Mouse (Mus musculus): Measurements from ENCODE around the gene Agt. TPM values are rescaled to one million over a fixed set of nuclear protein-coding genes. Genes with fewer than 3 reads are reported as not detected.

Agt gene
- polyA plus RNA-seq, 1 experiment = 1.8 TPM

DNA sequence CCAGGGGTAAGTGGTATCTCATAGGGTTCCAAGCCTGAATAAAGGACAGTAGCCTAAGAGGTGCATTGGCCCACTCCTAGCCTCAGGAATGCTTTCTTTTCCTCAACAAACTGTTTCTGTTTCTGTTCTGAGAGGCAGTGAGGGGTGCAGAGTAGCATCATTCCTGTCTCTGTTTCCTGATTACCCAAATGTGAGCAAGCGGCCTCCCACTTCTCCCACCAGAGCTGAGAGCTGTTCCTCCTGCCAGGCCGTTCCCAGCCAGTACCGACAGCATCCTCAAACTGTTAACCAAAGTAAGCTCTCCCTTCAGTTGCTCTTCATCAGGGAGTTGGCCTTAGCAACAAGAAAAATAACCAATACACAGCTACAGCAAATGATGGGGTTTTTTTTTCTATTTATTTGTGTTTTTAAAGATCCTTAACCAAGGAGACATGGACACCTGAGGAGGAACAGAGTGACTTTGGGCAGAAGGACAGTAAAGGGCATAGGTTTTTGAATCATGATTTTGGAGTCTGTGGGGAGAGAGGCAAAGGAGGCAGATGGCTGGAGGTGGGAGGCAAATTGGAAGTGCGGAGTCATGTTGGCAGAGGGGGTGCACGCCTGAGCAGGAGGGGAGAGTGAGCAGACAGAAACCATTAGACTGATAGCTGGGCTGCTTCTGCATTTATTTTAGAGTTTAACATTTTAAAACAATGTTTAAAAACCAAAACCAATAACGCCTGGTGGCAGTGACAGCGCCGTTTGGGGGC is 61.8 kb downstream of the Agt start:
- no peak for DNase-seq (ENCODE audit: low spot score)

Other genes with a start within 250 kb of the Agt start
- 10.7 and 11.8 TPM in 2 replicates for gene Pgbd5, start 130.0 kb downstream of the Agt start, polyA plus RNA-seq (2012; rRNA removed)
- gene Cog2, start 48.9 kb downstream of the Agt start, polyA plus RNA-seq (2012; rRNA removed) = 25.4 and 25.8 TPM in 2 replicates
- 0.04 TPM in 1 of 2 replicates, not detected in the other for gene Capn9, start 6.4 kb upstream of the Agt start, polyA plus RNA-seq (2012; rRNA removed)
- gene 2310022B05Rik, start 93.7 kb upstream of the Agt start, polyA plus RNA-seq (2012; rRNA removed) = 42.1 and 45.9 TPM in 2 replicates
- gene Ttc13, start 152.3 kb upstream of the Agt start, polyA plus RNA-seq (2012; rRNA removed) = 18.2 and 19.1 TPM in 2 replicates
- 11.7 and 15.4 TPM in 2 replicates for gene Arv1, start 152.4 kb upstream of the Agt start, polyA plus RNA-seq (2012; rRNA removed)
- 1.1 and 1.5 TPM in 2 replicates for gene Fam89a, start 182.1 kb upstream of the Agt start, polyA plus RNA-seq (2012; rRNA removed)
- gene Trim67, start 223.4 kb upstream of the Agt start, polyA plus RNA-seq (2012; rRNA removed) = 0.08 and 0.10 TPM in 2 replicates